In genomic region chr14:34223362-34223898, GRCm38 (mm10) we compare ENCODE assay signal across 21 mouse cellular contexts. TPM values are rescaled to one million over a fixed set of nuclear protein-coding genes. Genes with fewer than 3 reads are reported as not detected.
DNase-seq lines count a peak whose midpoint lies in the region; ATAC-seq and TF ChIP-seq lines count a peak whose summit lies in the region.
"Had no signal": no experiment of that assay in that cellular context is flagged by ENCODE, and none has a peak within 500 bp of the region (broad histone marks: within the 10 kb centered on the region; RNA-seq: fewer than 3 reads in every experiment).

No protein-coding gene starts in this region.

- no peak overlapping the region for H3K4me3 ChIP-seq in intestine, embryonic 16.5 days (ENCODE audit: low read length)
- H3K4me3 ChIP-seq in lung, adult 2 months (replicated peaks; ENCODE audit: extremely low read depth, low read depth, low read length), result no peak overlapping the region
- H3K4me3 ChIP-seq in stomach, embryonic 16.5 days (replicated peaks; ENCODE audit: low read length), result no peak overlapping the region
- no peak overlapping the region for H3K4me3 ChIP-seq in forebrain, postnatal 0 days (ENCODE audit: low read depth, low read length)
- H3K4me3 ChIP-seq: embryonic facial prominence, embryonic 15.5 days; forebrain, embryonic 15.5 days; hindbrain, embryonic 12.5 days; limb, embryonic 10.5 days had no signal

- peaks cover 3% of the 10 kb centered on the region; the same call in 1 of the 2 replicates for H3K4me1 ChIP-seq in intestine, embryonic 16.5 days (ENCODE audit: control insufficient read depth, insufficient read depth, low read length)
- H3K4me1 ChIP-seq in lung, adult 2 months (ENCODE audit: control insufficient read depth, insufficient read depth, low read length), result peaks cover 17% of the 10 kb centered on the region
- peaks cover 6% of the 10 kb centered on the region; the same call in 1 of the 2 replicates for H3K4me1 ChIP-seq in stomach, embryonic 16.5 days (ENCODE audit: control insufficient read depth, insufficient read depth, low read length)
- H3K4me1 ChIP-seq in forebrain, postnatal 0 days (ENCODE audit: insufficient read depth), result no peaks in the 10 kb centered on the region

- WGBS in intestine, embryonic 16.5 days, result 65% methylated on average over 5 of the region's 5 CpGs
- 51% methylated on average over 5 of the region's 5 CpGs for WGBS in lung, adult 2 months
- WGBS in stomach, embryonic 16.5 days, result 57% methylated on average over 5 of the region's 5 CpGs
- WGBS in forebrain, postnatal 0 days, result 69% methylated on average over 5 of the region's 5 CpGs

- H3K36me3 ChIP-seq in intestine, embryonic 16.5 days (ENCODE audit: control insufficient read depth, insufficient read depth, low read length), result no peaks in the 10 kb centered on the region
- no peaks in the 10 kb centered on the region for H3K36me3 ChIP-seq in stomach, embryonic 16.5 days (ENCODE audit: control insufficient read depth, insufficient read depth, low read length)
- H3K36me3 ChIP-seq in forebrain, postnatal 0 days (ENCODE audit: insufficient read depth), result no peaks in the 10 kb centered on the region
- H3K36me3 ChIP-seq: embryonic facial prominence, embryonic 15.5 days; forebrain, embryonic 15.5 days; hindbrain, embryonic 12.5 days; limb, embryonic 10.5 days had no signal

- ATAC-seq in intestine, embryonic 16.5 days, result peak; percentile 65
- peak; percentile 66; the same call in 1 of the 2 replicates for ATAC-seq in stomach, embryonic 16.5 days (ENCODE audit: insufficient read depth, low FRiP score)
- ATAC-seq in forebrain, postnatal 0 days, result no peak
- ATAC-seq: forebrain, embryonic 15.5 days had no signal

- H3K27ac ChIP-seq in intestine, embryonic 16.5 days (ENCODE audit: low read length), result no peak overlapping the region
- no peak overlapping the region for H3K27ac ChIP-seq in stomach, embryonic 16.5 days (ENCODE audit: low read length)
- no peak overlapping the region for H3K27ac ChIP-seq in forebrain, postnatal 0 days (ENCODE audit: low read depth, low read length)
- H3K27ac ChIP-seq: embryonic facial prominence, embryonic 15.5 days; forebrain, embryonic 15.5 days; hindbrain, embryonic 12.5 days; limb, embryonic 10.5 days had no signal

- no peak for TF ChIP-seq CTCF in lung, adult 2 months (IDR thresholded peaks at IDR 0.05; ENCODE audit: insufficient read depth, low read length)
- no peak for TF ChIP-seq CTCF in forebrain, postnatal 0 days (IDR thresholded peaks at IDR 0.05; ENCODE audit: low read depth)

- DNase-seq in lung, adult 2 months, result peak; percentile 43
- DNase-seq in lung, postnatal 14 days, result peak; percentile 28
- no peak for DNase-seq in forebrain, postnatal 0 days
- DNase-seq in urinary bladder, postnatal 36 days (ENCODE audit: low spot score in 2 of 2), result no peak
- DNase-seq in cerebellum, adult 9-11 months, result no peak
- DNase-seq: adrenal gland, postnatal 10 days; cerebellum, adult 8-10 months; gastrocnemius, postnatal 10 days; kidney, adult 8-10 months; kidney, postnatal 14 days; liver; right cerebral cortex, postnatal 4 days; thymus, postnatal 14 days had no signal

- no peak for TF ChIP-seq POLR2A in lung, adult 2 months (IDR thresholded peaks at IDR 0.05; ENCODE audit: borderline replicate concordance, extremely low read depth, low read depth, low read length)

- H3K9ac ChIP-seq in intestine, embryonic 16.5 days (ENCODE audit: low read depth, low read length), result no peak overlapping the region
- no peak overlapping the region for H3K9ac ChIP-seq in stomach, embryonic 16.5 days (ENCODE audit: low read length)
- H3K9ac ChIP-seq in forebrain, postnatal 0 days, result no peak overlapping the region
- H3K9ac ChIP-seq: embryonic facial prominence, embryonic 15.5 days; forebrain, embryonic 15.5 days; hindbrain, embryonic 12.5 days had no signal

- H3K27me3 ChIP-seq in intestine, embryonic 16.5 days (replicated peaks; ENCODE audit: control insufficient read depth, insufficient read depth, low read length), result peaks cover 23% of the 10 kb centered on the region; the same call in 1 of the 2 replicates
- peaks cover 20% of the 10 kb centered on the region for H3K27me3 ChIP-seq in stomach, embryonic 16.5 days (ENCODE audit: control insufficient read depth, insufficient read depth, low read length)
- peaks cover 7% of the 10 kb centered on the region; the same call in 1 of the 2 replicates for H3K27me3 ChIP-seq in forebrain, postnatal 0 days (ENCODE audit: insufficient read depth, low read length)

- H3K9me3 ChIP-seq in intestine, embryonic 16.5 days (ENCODE audit: control insufficient read depth, low read length), result no peaks in the 10 kb centered on the region
- no peaks in the 10 kb centered on the region for H3K9me3 ChIP-seq in stomach, embryonic 16.5 days (replicated peaks; ENCODE audit: control insufficient read depth, low read length)
- no peaks in the 10 kb centered on the region for H3K9me3 ChIP-seq in forebrain, postnatal 0 days (ENCODE audit: low read length)
- H3K9me3 ChIP-seq: embryonic facial prominence, embryonic 15.5 days; forebrain, embryonic 15.5 days; hindbrain, embryonic 12.5 days; limb, embryonic 10.5 days had no signal

- H3K4me2 ChIP-seq in intestine, embryonic 16.5 days (ENCODE audit: low read depth, low read length), result no peak overlapping the region
- no peak overlapping the region for H3K4me2 ChIP-seq in stomach, embryonic 16.5 days (ENCODE audit: low read depth, low read length)
- H3K4me2 ChIP-seq in forebrain, postnatal 0 days (ENCODE audit: low read depth), result no peak overlapping the region
- H3K4me2 ChIP-seq: embryonic facial prominence, embryonic 15.5 days; forebrain, embryonic 15.5 days; hindbrain, embryonic 12.5 days had no signal

RNA-seq across cellular contexts. Expression of gene Syt15, which starts 4.0 kb away (rescaled TPM):
- polyA plus RNA-seq in intestine, embryonic 16.5 days (2015; fragmentation: Nextera tagmentation; extraction: Ambion mirVana), result 0.86 and 1.2 TPM in 2 replicates
- 10.3 and 12.2 TPM in 2 replicates for polyA plus RNA-seq in lung, adult 2 months (2012; rRNA removed)
- 1.4 and 1.6 TPM in 2 replicates for polyA plus RNA-seq in stomach, embryonic 16.5 days (2015; fragmentation: Nextera tagmentation; extraction: Ambion mirVana)
- 1.0 and 1.5 TPM in 2 replicates for total RNA-seq in forebrain, postnatal 0 days (2014; rRNA removed)
- polyA plus RNA-seq in forebrain, postnatal 0 days (2015; fragmentation: Nextera tagmentation; extraction: Ambion mirVana), result 0.35 and 0.65 TPM in 2 replicates
- total RNA-seq: granulocyte monocyte progenitor cell, adult 5-6 weeks; megakaryocyte-erythroid progenitor cell, adult 5-6 weeks had no signal

RNA-seq across cellular contexts. Expression of gene Gprin2, which starts 22.0 kb away (rescaled TPM):
- polyA plus RNA-seq in intestine, embryonic 16.5 days (2015; fragmentation: Nextera tagmentation; extraction: Ambion mirVana), result 0.26 and 0.27 TPM in 2 replicates
- polyA plus RNA-seq in lung, adult 2 months (2012; rRNA removed), result 0.15 and 0.59 TPM in 2 replicates
- 0.29 and 0.31 TPM in 2 replicates for polyA plus RNA-seq in stomach, embryonic 16.5 days (2015; fragmentation: Nextera tagmentation; extraction: Ambion mirVana)
- 23.3 and 26.0 TPM in 2 replicates for total RNA-seq in forebrain, postnatal 0 days (2014; rRNA removed)
- polyA plus RNA-seq in forebrain, postnatal 0 days (2015; fragmentation: Nextera tagmentation; extraction: Ambion mirVana), result 6.9 and 8.0 TPM in 2 replicates
- total RNA-seq: granulocyte monocyte progenitor cell, adult 5-6 weeks; megakaryocyte-erythroid progenitor cell, adult 5-6 weeks had no signal

Comparison
In these comparisons a context has a peak if more than half of its experiments do, and no peak if none do; other contexts are left out.
1. DNase-seq: peak in lung, adult 2 months (single experiment) and lung, postnatal 14 days (single experiment); none in forebrain, postnatal 0 days (single experiment), urinary bladder, postnatal 36 days (0 of 2) and cerebellum, adult 9-11 months (single experiment).